Mouse (Mus musculus): Measurements from ENCODE around the gene Slc35e3. TPM values are rescaled to one million over a fixed set of nuclear protein-coding genes. Genes with fewer than 3 reads are reported as not detected.

Gene Slc35e3
- total and polyA plus RNA-seq, 3 experiments = 2.2 to 9.7 (median 5.0) TPM

DNA sequence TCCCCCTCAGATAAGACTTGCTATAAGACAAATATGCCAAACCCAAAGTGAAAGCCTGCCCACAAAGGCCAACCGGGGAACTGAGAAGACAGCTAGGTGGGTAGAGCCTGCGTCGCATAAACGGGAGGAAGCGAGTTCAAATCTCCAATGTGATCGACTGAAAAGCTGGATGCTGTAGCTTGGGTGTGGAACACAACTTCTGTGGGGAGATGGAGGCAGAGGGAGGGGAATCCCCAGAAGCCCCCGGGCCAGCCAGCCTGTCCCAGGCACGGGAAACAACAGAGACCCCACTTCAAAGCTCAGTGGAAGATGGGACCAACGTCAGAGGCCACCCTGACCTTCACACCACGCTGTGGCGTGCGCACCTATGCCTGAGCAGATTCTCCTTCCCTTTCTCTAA lies 16.8 kb upstream of the Slc35e3 start:
- H3K4me3 ChIP-seq (replicated peaks in 1 of 3; ENCODE audit: low read depth in 2 of 3, low read length in 2 of 3, poor library complexity in 1 of 3) = no peak overlapping the region
- in situ Hi-C loops (cut with MboI; ENCODE audit: low pct_ligation_motif_present, low pct_unique_long_range_greater_than_20kb, low sequenced_read_pairs) = no loop called here
- H3K4me2 ChIP-seq (ENCODE audit: insufficient read depth, low read depth, poor library complexity, severe bottlenecking) = no peak overlapping the region
- no peak overlapping the region for H3K27ac ChIP-seq (ENCODE audit: insufficient read depth, low read depth)
- no peaks in the 10 kb centered on the region for H3K4me1 ChIP-seq (ENCODE audit: control insufficient read depth in 1 of 2, insufficient read depth in 2 of 2)
- dilution Hi-C loops (cut with MboI; ENCODE audit: extremely low pct_ligation_motif_present, extremely low pct_unique_long_range_greater_than_20kb, low sequenced_read_pairs) = no loop called here
- peaks cover 70 to 88% of the 10 kb centered on the region in 2 experiments for H3K36me3 ChIP-seq (replicated peaks in 1 of 2; ENCODE audit: control insufficient read depth in 1 of 2, insufficient read depth in 1 of 2, low read length in 1 of 2)
- no peak for TF ChIP-seq RAD21 (IDR thresholded peaks at IDR 0.05; ENCODE audit: low read depth, low read length)
- no peak for TF ChIP-seq MAZ (IDR thresholded peaks at IDR 0.05; ENCODE audit: low read depth, low read length)
- TF ChIP-seq NRF1 (IDR thresholded peaks at IDR 0.05; ENCODE audit: low read depth, low read length) = no peak
- TF ChIP-seq MXI1 (IDR thresholded peaks at IDR 0.05; ENCODE audit: low read depth, low read length) = no peak
- TF ChIP-seq ETS1 (conservative IDR thresholded peaks at IDR 0.05; ENCODE audit: low read depth, low read length) = no peak
- TF ChIP-seq ZNF384 (IDR thresholded peaks at IDR 0.05; ENCODE audit: low read depth, low read length) = no peak
- TF ChIP-seq UBTF (IDR thresholded peaks at IDR 0.05; ENCODE audit: low read depth, low read length) = no peak
- TF ChIP-seq CHD2 (IDR thresholded peaks at IDR 0.05; ENCODE audit: low read length) = no peak
- DNase-seq (ENCODE audit: extremely low read depth) = no peak
- no peaks in the 10 kb centered on the region for H3K79me2 ChIP-seq (replicated peaks; ENCODE audit: control insufficient read depth, extremely low read depth, insufficient read depth, poor library complexity, severe bottlenecking)
- H3K9me3 ChIP-seq (replicated peaks; ENCODE audit: low read length) = no peaks in the 10 kb centered on the region
- H3K9ac ChIP-seq (ENCODE audit: insufficient read depth, low read depth) = no peak overlapping the region
- no peaks in the 10 kb centered on the region for H3K27me3 ChIP-seq (replicated peaks)

DNA sequence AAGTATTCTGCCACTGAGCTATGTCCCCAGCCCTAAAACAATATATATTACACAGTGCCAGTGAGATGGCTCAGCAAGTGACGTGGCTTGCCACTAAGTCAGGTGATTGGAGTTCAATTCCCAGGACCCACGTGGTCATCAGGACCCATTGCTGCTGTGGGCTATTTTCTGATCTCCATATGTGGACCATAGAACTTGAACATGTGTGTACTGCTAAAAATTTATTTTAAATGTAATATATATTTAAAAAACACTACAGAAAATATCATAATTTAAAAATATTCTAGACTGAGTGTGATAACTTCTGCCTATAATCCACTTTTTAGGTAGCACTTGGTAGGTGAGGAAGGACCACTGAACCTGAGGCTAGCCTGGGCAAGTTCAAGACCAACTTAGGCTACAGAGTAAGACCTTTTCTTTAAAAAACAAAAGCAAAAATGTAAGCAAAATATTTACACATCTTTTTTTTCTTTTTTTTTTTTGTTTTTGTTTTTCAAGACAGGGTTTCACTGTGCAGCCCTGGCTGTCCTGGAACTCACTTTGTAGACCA lies 16.2 kb upstream of the Slc35e3 start:
- Histone ChIP-seq H3K79me2 (replicated peaks; ENCODE audit: control insufficient read depth, extremely low read depth, insufficient read depth, poor library complexity, severe bottlenecking) (no peaks in the 10 kb centered on the region), H3K4me1 (ENCODE audit: control insufficient read depth in 1 of 2, insufficient read depth in 2 of 2) (no peaks in the 10 kb centered on the region), H3K36me3 (replicated peaks in 1 of 2; ENCODE audit: control insufficient read depth in 1 of 2, insufficient read depth in 1 of 2, low read length in 1 of 2) (peaks cover 72 to 89% of the 10 kb centered on the region in 2 experiments), H3K27ac (ENCODE audit: insufficient read depth, low read depth) (no peak overlapping the region), H3K27me3 (replicated peaks) (no peaks in the 10 kb centered on the region), H3K4me2 (ENCODE audit: insufficient read depth, low read depth, poor library complexity, severe bottlenecking) (no peak overlapping the region), H3K4me3 (replicated peaks in 1 of 3; ENCODE audit: low read depth in 2 of 3, low read length in 2 of 3, poor library complexity in 1 of 3) (no peak overlapping the region), H3K9ac (ENCODE audit: insufficient read depth, low read depth) (no peak overlapping the region), H3K9me3 (replicated peaks; ENCODE audit: low read length) (no peaks in the 10 kb centered on the region)
- dilution Hi-C loops (cut with MboI; ENCODE audit: extremely low pct_ligation_motif_present, extremely low pct_unique_long_range_greater_than_20kb, low sequenced_read_pairs) (no loop called here), in situ Hi-C loops (cut with MboI; ENCODE audit: low pct_ligation_motif_present, low pct_unique_long_range_greater_than_20kb, low sequenced_read_pairs) (no loop called here)
- DNase-seq (ENCODE audit: extremely low read depth) = no peak
- TF ChIP-seq USF1 (IDR thresholded peaks at IDR 0.05; ENCODE audit: low read depth, low read length) (no peak), CHD2 (IDR thresholded peaks at IDR 0.05; ENCODE audit: low read length) (no peak), JUND (conservative IDR thresholded peaks at IDR 0.05; ENCODE audit: low read depth, low read length) (no peak), POLR2A (IDR thresholded peaks at IDR 0.05; ENCODE audit: low read depth, low read length) (no peak), KAT2A (IDR thresholded peaks at IDR 0.05; ENCODE audit: insufficient replicate concordance, low read length) (no peak), TCF12 (IDR thresholded peaks at IDR 0.05; ENCODE audit: low read depth, low read length) (no peak), CTCF (conservative IDR thresholded peaks at IDR 0.05 in 1 of 2, IDR thresholded peaks at IDR 0.05 in 1 of 2; ENCODE audit: low read depth in 2 of 2, low read length in 2 of 2) (no peak), ZKSCAN1 (IDR thresholded peaks at IDR 0.05; ENCODE audit: borderline replicate concordance, low read depth, low read length) (no peak), MAZ (IDR thresholded peaks at IDR 0.05; ENCODE audit: low read depth, low read length) (no peak), MYC (IDR thresholded peaks at IDR 0.05; ENCODE audit: low read depth, low read length) (no peak), MAX (IDR thresholded peaks at IDR 0.05; ENCODE audit: low read length) (no peak), RCOR1 (conservative IDR thresholded peaks at IDR 0.05; ENCODE audit: low read depth, low read length) (no peak), NRF1 (IDR thresholded peaks at IDR 0.05; ENCODE audit: low read depth, low read length) (no peak), SIN3A (IDR thresholded peaks at IDR 0.05; ENCODE audit: low read length) (no peak), E2F4 (IDR thresholded peaks at IDR 0.05; ENCODE audit: insufficient replicate concordance, low read depth, low read length) (no peak), BHLHE40 (IDR thresholded peaks at IDR 0.05; ENCODE audit: low read depth, low read length) (no peak), TBP (conservative IDR thresholded peaks at IDR 0.05; ENCODE audit: low read depth, low read length) (no peak), EP300 (IDR thresholded peaks at IDR 0.05; ENCODE audit: low read length) (no peak), MAFK (IDR thresholded peaks at IDR 0.05; ENCODE audit: insufficient replicate concordance, low read length) (no peak), ZMIZ1 (IDR thresholded peaks at IDR 0.05; ENCODE audit: low read depth, low read length) (no peak)

All from CH12.LX (cell line).